Mouse (Mus musculus): ENCODE measurements around the gene Adprhl2. TPM values are rescaled to one million over a fixed set of nuclear protein-coding genes. Genes with fewer than 3 reads are reported as not detected.

Adprhl2 gene
- 16.1 and 16.9 TPM in 2 replicates for polyA plus RNA-seq (2012; ENCODE audit: insufficient read depth, insufficient read length, missing spikeins)

DNA sequence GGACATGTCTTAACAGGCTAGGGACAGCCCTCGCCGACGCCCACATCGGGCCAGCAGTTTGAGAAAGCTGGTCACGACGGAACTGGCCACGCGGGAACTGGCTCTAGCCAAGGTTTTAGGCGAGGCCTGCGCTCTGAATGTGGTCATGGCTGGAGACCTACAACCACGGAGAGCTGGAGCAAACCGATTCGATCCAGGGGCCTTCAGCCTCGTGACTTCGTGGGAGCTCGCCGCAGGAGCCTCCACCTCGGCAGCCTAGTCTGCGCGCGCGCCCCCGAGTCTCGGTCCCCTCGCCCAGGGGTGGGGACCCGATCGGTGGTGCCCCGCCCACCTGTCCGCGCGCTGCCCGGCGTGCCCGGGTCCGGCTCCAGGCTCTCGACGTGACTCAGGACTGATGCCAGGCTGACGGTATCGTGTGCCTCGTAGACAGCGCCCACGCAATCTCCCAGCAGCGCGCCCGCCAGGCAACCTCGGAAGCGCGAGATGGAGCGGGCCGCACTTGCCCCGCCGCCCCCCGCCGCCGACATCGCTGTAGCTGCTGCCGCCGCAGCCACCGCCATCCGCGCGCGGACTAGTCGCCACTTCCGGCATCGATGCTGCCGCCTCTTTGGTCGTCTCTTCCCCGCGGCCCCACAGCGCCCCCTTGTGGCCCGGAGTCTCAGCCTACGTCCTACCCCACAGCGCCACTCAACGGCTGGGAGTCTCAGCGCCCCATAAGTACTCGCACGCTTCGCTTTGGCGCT lies at the start of gene Adprhl2:
Adprhl2 (minus strand) TSS at position 593 of the 743 bp plus-strand sequence.
- no peak for TF ChIP-seq POLR2A (IDR thresholded peaks at IDR 0.05; ENCODE audit: borderline replicate concordance, low read depth, low read length)
- TF ChIP-seq CTCF (IDR thresholded peaks at IDR 0.05; ENCODE audit: low read depth, low read length), result peak; percentile 99
- Histone ChIP-seq H3K4me1 (ENCODE audit: control insufficient read depth, insufficient read depth, low read length) (peaks cover 7% of the 10 kb centered on the region), H3K27ac (ENCODE audit: insufficient read depth, low read depth, low read length) (peak within 1 kb of the TSS; percentile 61), H3K4me3 (ENCODE audit: insufficient read depth, low read length) (peak within 1 kb of the TSS; percentile 77)

- Histone ChIP-seq H3K27ac (ENCODE audit: insufficient read depth, low read depth, low read length) (no peak overlapping the region), H3K4me3 (ENCODE audit: insufficient read depth, low read length) (no peak overlapping the region), H3K4me1 (ENCODE audit: control insufficient read depth, insufficient read depth, low read length) (no peaks in the 10 kb centered on the region)
- TF ChIP-seq POLR2A (IDR thresholded peaks at IDR 0.05; ENCODE audit: borderline replicate concordance, low read depth, low read length), result no peak
- TF ChIP-seq CTCF (IDR thresholded peaks at IDR 0.05; ENCODE audit: low read depth, low read length), result no peak
Measured at GRCm38 (mm10) chr4:126360069-126360468, 38.6 kb upstream of the Adprhl2 start.

DNA sequence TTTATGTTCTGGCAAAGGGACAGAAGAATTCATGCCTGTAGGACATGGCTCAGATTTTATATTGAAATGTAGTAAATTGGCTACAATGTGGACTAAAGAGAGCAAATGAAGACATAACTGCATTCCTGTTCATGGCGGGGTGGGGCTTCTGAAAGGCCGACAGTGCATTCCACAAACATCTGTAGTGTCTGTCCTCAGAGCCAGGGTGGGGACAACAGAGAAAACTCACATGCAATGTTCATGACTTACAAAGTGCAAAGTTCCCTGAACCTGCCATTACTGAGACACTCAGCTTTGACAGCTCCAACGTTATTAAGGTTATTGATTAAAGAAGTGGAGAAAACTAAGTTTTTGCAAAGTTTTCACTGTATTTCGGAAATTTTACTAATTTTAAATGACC lies 21.9 kb upstream of the Adprhl2 start:
- Histone ChIP-seq H3K4me3 (ENCODE audit: insufficient read depth, low read length) (no peak overlapping the region), H3K4me1 (ENCODE audit: control insufficient read depth, insufficient read depth, low read length) (peaks cover 3% of the 10 kb centered on the region; the same call in 1 of the 2 replicates), H3K27ac (ENCODE audit: insufficient read depth, low read depth, low read length) (no peak overlapping the region)
- TF ChIP-seq CTCF (IDR thresholded peaks at IDR 0.05; ENCODE audit: low read depth, low read length) (no peak), POLR2A (IDR thresholded peaks at IDR 0.05; ENCODE audit: borderline replicate concordance, low read depth, low read length) (no peak)

DNA sequence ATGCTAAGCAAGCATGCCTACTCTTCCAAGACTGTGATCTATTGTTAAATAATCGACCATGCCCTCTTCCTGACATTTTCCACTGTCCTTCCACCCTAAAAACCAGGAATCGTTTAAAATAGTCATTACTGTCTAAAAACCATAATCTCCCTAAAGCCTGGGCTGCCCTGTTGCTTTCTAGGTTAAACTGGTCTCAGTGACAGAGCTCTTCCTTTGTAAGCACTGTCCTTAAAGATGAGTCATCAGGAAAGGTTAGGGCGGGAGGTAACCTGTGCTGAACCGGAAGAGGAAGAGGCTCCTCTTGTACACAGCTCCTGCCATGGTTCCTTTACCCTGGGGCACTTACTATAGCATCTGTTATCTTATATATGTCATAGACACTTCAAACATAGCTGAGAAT lies 18.0 kb upstream of the Adprhl2 start:
- TF ChIP-seq POLR2A (IDR thresholded peaks at IDR 0.05; ENCODE audit: borderline replicate concordance, low read depth, low read length) (no peak), CTCF (IDR thresholded peaks at IDR 0.05; ENCODE audit: low read depth, low read length) (no peak)
- Histone ChIP-seq H3K4me1 (ENCODE audit: control insufficient read depth, insufficient read depth, low read length) (peaks cover 3% of the 10 kb centered on the region; the same call in 1 of the 2 replicates), H3K27ac (ENCODE audit: insufficient read depth, low read depth, low read length) (no peak overlapping the region), H3K4me3 (ENCODE audit: insufficient read depth, low read length) (no peak overlapping the region)

DNA sequence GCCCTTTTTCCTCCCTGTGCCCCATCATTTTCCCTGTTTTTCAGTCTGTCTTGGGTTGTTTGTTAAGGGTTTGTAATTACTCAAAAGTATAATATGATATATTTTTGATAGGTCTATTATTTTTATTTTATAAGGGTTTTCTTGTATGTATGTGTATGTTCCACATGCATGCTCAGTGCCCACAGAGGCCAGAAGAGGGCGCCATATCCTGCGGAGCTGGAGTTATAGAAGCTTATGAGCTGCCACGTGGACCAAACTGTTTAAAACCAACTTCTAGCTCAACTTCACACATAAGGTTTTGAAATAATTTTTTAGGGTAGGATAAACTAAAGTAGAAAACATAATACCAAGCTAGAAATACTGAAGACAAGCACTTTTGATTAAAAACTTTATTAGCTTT lies 10.9 kb upstream of the Adprhl2 start:
- Histone ChIP-seq H3K4me3 (ENCODE audit: insufficient read depth, low read length) (no peak overlapping the region), H3K4me1 (ENCODE audit: control insufficient read depth, insufficient read depth, low read length) (no peaks in the 10 kb centered on the region), H3K27ac (ENCODE audit: insufficient read depth, low read depth, low read length) (no peak overlapping the region)
- TF ChIP-seq CTCF (IDR thresholded peaks at IDR 0.05; ENCODE audit: low read depth, low read length) (peak; percentile 70), POLR2A (IDR thresholded peaks at IDR 0.05; ENCODE audit: borderline replicate concordance, low read depth, low read length) (no peak)

- no peak overlapping the region for H3K27ac ChIP-seq (ENCODE audit: insufficient read depth, low read depth, low read length)
- H3K4me3 ChIP-seq (ENCODE audit: insufficient read depth, low read length), result no peak overlapping the region
- no peak for TF ChIP-seq POLR2A (IDR thresholded peaks at IDR 0.05; ENCODE audit: borderline replicate concordance, low read depth, low read length)
- TF ChIP-seq CTCF (IDR thresholded peaks at IDR 0.05; ENCODE audit: low read depth, low read length), result no peak
- H3K4me1 ChIP-seq (ENCODE audit: control insufficient read depth, insufficient read depth, low read length), result no peaks in the 10 kb centered on the region
Measured at GRCm38 (mm10) chr4:126331751-126332150, 10.2 kb upstream of the Adprhl2 start.

GRCm38 (mm10) chr4:126330295-126330694 lies 8.8 kb upstream of the Adprhl2 start:
- Histone ChIP-seq H3K4me1 (ENCODE audit: control insufficient read depth, insufficient read depth, low read length) (no peaks in the 10 kb centered on the region), H3K4me3 (ENCODE audit: insufficient read depth, low read length) (no peak overlapping the region), H3K27ac (ENCODE audit: insufficient read depth, low read depth, low read length) (no peak overlapping the region)
- TF ChIP-seq CTCF (IDR thresholded peaks at IDR 0.05; ENCODE audit: low read depth, low read length), result no peak

DNA sequence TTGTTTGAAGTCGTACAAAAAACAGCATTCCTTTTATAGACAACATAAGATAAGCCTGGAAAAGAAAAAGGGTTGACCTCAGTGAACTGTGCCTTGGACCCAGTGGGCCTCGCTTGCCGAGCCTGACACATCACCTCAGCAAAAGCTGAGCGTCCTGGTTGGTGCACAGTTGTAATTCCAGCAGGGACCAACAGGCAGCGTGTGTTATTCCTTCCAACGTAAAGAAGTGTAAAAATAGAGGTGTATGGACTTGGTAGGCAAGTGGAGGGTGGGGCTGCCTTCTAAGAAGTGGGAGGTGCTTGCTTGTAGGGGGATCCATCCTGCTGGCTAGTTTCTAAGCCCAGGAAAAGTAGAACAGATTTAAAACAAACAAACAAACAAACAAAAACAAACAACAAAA lies 4.5 kb upstream of the Adprhl2 start:
- H3K27ac ChIP-seq (ENCODE audit: insufficient read depth, low read depth, low read length), result no peak overlapping the region
- H3K4me3 ChIP-seq (ENCODE audit: insufficient read depth, low read length), result no peak overlapping the region
- no peaks in the 10 kb centered on the region for H3K4me1 ChIP-seq (ENCODE audit: control insufficient read depth, insufficient read depth, low read length)
- TF ChIP-seq CTCF (IDR thresholded peaks at IDR 0.05; ENCODE audit: low read depth, low read length), result no peak
- no peak for TF ChIP-seq POLR2A (IDR thresholded peaks at IDR 0.05; ENCODE audit: borderline replicate concordance, low read depth, low read length)

- 0 out of 2 replicates have a peak, but pooled peaks cover 1% of the 10 kb centered on the region for H3K4me1 ChIP-seq (ENCODE audit: control insufficient read depth, insufficient read depth, low read length)
- H3K27ac ChIP-seq (ENCODE audit: insufficient read depth, low read depth, low read length), result no peak within 1 kb of the TSS
- H3K4me3 ChIP-seq (ENCODE audit: insufficient read depth, low read length), result no peak within 1 kb of the TSS
- TF ChIP-seq CTCF (IDR thresholded peaks at IDR 0.05; ENCODE audit: low read depth, low read length) (no peak), POLR2A (IDR thresholded peaks at IDR 0.05; ENCODE audit: borderline replicate concordance, low read depth, low read length) (no peak)
Measured at GRCm38 (mm10) chr4:126325281-126325861, 3.9 kb upstream of the Adprhl2 start, which contains the start of gene Tekt2. Gene Tekt2, minus strand, starts transcription at chr4:126325688.

GRCm38 (mm10) chr4:126324861-126325260 lies 3.4 kb upstream of the Adprhl2 start:
- no peak overlapping the region for H3K27ac ChIP-seq (ENCODE audit: insufficient read depth, low read depth, low read length)
- TF ChIP-seq POLR2A (IDR thresholded peaks at IDR 0.05; ENCODE audit: borderline replicate concordance, low read depth, low read length) (no peak), CTCF (IDR thresholded peaks at IDR 0.05; ENCODE audit: low read depth, low read length) (no peak)
- H3K4me1 ChIP-seq (ENCODE audit: control insufficient read depth, insufficient read depth, low read length), result peaks cover 5% of the 10 kb centered on the region
- no peak overlapping the region for H3K4me3 ChIP-seq (ENCODE audit: insufficient read depth, low read length)
